Mouse (Mus musculus): ENCODE data around the gene Rab2b.
A peak's percentile ranks its signal among the peaks of the same experiment; 100 is the strongest.
"Not testable (repeated sequence)": the region's sequence is repeated elsewhere in the genome, so short reads cannot be mapped to it uniquely, and the experiment has no call there.

Rab2b gene

DNA sequence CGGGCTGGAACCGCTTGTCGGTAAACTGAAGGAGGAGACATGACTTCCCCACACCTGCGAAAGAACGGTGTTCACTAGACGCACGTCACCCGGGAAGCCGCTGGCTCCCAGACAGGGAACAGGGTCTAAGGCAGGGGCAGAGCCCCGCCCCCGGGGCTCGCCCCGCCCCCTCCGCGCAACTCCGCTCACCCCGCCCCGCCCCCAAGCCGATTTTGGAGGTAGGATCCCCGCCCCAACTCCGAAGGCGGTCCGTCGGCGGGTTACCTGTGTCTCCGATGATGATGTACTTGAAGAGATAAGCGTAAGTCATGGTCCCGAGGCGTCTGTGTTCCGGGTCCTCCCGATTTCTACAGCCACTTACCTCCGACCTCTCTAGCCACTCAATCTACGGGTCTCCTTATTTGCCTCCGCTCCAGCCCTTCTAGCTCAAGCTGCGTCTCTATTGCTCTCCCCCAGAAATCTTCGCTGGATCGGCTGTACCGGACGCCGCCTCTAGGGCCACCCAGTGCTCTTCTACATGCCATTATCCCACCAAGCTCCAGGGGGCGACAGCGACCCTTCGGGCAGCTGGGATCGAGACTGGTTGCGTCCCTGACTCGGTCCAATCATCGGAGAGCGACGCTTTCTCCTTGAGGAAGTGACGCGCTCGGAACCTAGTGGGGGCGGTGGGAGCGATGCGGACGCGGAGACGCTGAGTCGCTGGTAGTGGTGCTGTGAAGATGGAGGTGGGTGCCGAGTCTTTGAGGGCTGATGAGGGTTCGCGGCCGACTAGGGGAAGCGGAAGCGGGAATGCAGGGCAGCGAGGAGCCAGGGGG is at the start of gene Rab2b, which contains the start of gene Tox4:
Gene Rab2b (minus strand): TSS at position 614 of the 815 bp plus-strand sequence.
Gene Tox4 (plus strand): TSS at position 215 of the 815 bp plus-strand sequence.
- DNase-seq (ENCODE audit: low spot score in 2 of 2), result peak; percentile 98

DNA sequence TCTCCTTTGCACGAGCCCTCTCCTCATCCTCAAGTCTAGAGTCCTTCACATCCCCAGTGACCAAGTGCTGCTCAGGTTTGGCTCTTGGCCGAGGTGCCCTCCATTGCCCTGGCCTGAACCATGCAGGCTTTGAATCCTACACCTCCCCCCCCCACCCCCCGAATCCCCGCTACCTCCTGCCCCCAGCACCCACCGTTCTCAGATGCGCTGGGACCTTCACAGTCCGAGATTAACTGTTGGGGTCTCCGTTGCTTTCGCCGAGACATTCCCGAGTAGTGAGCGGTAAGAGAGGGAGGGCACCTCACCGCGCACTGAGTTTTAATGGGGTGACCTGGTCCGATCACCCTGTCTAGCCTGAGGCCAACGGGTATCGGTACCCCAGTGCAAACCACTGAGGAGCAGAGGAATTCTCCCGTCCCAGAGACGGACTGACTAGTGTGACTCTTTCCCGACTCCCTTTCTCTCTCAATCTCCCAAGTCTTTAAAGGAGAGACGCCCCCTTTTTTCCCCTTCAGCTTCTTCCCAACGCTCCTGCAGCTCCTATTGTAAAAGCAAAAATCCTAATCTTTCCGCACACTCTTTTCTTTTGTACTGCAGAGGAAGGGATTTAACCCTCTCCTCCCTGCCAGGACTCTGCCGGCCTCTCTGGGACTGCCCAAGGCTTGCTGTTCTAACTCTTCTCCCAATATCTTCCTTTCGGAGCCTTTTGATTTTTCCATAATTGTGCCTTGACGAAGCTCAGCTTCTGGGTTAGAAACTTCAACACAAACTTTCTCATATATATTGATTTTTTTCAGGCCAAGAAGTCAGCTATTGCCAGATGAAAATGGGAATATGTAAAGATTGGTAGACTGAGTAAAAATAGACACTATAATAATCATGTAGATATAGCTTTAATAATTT is 48.8 kb upstream of the Rab2b start, which contains the start of gene Sall2:
Gene Sall2 (minus strand): TSS at position 853 of the 903 bp plus-strand sequence.
- no peak for DNase-seq (ENCODE audit: low spot score in 2 of 2)

DNA sequence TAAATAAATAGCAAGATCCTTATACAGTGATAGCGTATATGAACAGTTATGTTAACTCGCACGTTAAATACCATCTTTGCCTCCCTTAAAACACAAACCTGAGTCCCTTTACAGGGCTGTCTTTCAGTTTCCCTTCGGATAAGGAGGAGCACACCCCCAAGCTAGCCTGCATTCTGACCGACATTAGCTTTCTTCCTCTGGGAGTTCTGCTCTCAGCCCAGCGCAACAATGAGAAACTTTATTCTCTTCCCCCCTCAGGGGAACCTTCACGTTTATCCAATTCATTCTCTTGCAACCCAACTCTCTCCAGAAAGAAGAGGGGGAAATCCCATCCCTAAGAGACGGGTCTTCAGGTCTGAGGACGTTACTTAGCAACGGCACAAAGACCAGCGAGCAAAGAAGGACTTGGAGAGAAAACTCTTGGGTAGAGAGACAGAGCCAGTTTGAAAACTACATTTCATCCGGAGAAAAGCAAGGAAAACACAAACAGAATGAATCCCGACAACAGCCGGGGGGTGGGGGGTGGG is 48.1 kb upstream of the Rab2b start:
- DNase-seq (ENCODE audit: low spot score in 2 of 2), result no peak

DNA sequence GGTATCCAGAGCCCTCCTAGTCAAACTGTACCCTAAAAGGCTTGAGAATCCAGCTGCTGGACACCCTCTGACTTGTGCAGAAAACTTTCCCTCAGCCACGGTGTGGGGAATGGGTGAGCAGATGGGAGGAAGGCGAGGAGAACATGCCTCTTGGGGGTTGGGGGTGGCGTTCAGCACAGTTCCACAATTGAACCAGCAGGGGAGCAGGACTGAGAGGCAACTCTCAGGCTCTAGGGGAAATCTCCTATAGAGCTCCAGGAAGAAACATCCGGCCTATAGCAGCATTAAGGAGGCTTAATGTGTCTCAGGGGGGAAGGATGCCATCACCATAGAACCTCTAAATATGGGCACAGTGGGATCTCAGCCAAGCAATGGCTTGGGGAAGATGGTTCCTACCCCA is 46.5 kb upstream of the Rab2b start:
- no peak for DNase-seq (ENCODE audit: low spot score in 2 of 2)

DNA sequence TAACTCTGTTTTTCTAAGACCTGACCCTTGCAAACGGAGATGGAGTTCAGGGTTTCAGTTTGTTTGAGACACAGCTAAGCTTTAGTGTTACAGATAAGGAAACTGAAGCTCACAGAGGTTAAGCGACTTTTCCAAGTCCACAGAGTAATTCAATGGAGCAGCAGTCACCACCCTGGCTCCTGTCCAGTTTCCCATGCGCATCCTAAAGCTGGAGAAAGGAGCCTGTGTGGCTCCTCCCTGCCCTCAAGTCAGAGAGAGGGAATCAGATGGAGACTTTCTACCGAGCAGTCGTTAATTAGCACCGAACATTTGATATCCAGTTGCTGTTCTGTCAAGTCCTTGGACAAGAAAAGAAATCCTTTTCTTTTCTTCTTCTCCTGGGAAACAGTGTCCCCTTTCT is 40.0 kb upstream of the Rab2b start:
- no peak for DNase-seq (ENCODE audit: low spot score in 2 of 2)

DNA sequence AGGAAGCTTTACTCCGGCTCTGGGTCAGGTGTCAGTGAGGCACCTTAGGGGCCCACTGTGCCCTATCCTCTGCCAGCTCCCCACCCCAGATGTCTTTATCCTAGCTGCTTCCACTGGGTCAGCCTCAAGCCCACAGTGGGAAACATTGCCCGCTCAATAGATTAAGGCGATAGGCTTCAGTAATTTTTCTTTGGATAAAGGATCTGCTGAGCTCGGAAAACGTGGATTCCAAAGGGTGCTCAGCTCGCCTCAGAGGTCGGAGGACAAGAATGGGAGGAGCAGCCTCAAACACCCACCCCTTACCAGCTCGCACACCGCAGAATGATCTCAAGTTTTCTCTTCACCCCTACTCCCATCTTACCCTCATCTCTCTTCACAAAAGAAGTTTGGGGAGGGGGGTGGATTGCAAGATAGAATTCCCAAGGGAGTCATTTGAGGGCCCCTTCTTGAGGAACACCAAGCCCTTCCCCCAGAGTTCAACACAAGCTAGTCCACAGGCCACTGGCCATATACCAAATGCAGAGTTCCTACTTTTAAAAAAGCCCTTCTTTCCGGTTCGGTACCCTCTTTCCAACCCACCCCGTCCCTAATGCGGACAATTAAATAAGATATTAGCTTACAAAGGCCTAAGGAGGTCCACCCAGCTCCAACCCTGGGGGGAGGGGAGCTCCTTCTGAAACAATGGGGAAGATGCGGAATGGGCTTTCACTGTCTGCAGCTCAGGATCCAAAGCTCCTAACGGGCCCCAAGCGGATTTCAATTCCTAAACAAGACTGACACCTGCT is 37.3 kb upstream of the Rab2b start:
- no peak for DNase-seq (ENCODE audit: low spot score in 2 of 2)

DNA sequence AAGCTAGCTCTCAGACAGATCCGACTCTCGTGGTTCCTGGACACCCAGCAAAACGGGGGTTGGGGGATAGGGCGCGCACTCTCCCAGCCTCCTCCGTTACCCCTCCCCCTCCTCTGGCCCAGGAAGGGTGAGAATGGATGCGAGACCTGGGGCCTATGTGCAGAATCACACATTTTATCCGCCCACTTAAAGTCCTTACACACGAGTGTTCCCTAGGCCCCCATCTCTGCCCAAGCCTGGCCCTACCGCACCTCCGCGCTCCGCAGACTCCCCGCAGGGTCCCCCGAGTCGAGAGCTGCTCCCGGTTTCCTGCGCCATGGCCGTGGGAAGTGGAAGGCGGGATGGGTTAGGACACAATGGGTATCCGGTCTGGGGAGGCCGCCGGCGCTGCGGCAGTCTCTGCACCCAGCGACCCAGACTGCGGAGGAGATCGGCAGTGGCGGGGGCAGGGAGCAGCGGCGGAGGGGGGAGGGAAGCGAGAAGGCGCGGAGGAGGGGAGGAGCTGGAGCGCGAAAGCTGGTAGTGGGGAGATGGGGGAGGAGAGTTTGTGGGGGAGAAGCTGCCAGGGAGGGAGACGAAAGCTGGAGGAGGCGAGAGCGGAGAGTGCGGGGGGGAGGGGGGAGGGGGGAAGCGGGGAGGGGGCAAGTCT is 36.6 kb upstream of the Rab2b start:
- peak; percentile 14 to 55 for DNase-seq (ENCODE audit: low spot score in 2 of 2)

DNA sequence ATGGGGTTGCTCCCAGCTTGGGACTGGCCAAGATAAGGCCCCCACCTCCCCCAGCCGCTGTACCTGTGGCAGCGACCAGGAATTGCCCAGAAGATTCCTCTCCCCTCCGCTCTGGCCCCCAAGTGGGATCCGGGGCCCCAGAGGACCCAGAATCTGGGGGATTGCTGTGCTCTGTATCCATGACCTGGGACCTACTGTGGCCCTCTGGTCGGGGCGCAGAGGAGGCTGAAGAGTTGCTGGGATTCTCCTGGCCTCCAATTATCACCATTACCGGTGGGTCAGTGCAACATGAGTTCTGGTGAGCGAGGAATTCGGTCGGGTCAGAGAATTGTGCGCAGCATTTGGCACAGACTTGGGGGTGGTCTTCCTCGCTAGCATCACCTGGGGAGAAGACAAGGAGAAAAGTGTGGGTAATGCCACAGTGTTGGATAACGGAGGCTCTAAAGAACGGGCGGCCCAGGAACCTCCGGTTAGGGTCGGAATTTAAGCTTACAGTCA is 36.0 kb upstream of the Rab2b start:
- no peak for DNase-seq (ENCODE audit: low spot score in 2 of 2)

DNA sequence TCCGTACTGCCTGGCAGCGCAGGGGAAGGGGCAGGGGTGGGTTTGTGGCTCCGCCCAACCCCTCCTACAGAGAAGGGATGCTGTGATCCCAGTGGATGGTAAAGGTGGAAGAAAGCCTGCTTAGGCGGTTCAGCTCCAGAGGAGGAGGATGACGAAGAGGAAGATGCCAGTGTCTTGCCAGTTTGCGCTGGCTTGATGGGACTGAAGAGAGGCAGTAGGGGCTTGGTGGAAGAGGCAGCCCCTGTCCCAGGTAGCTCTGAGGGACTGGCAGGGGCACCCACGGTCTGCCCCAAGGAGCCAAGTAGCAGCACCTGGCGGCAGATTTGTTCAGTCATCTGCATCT is 35.4 kb upstream of the Rab2b start:
- no peak for DNase-seq (ENCODE audit: low spot score in 2 of 2)

DNA sequence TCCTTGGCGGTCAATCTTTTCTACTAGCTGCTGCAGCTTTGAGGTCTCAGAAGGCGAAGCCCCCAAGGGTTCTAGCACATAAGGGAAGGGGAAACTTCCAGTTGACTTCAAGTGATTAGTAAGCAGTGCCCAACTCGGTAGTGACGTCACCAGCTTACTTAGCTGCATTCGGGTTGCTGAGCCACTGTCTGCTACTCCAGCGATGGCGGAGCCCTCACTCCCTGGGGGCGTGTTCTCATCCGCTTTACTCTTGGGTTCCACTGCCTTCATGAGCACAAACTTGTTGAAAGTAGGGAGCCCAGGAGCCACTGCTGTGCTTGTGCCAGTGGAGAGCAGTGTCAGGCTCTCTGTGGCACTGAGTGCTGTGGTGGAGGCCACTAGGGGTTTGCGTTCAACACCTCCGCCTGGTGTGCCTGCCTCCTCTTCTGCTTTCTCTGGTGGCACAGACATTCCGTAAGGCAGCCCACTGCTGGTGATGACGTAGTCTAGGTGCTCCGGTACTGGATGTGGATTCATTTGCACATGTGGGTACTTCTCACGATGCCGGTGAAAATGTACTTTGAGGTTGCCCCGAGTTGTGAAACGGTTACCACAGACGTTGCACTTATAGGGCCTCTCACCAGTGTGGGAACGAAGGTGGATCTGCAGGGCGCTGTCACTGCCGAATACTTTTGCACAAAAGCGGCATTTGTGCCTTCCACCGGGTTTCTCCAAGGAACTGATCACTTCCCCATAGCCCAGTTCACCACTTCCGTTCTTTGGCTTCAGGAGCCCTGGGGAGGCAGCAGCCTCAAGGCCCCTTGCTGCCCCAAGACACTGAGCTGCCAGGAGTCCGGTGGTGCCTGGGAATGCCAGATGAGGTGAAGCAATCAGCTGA is 34.8 kb upstream of the Rab2b start:
- no peak for DNase-seq (ENCODE audit: low spot score in 2 of 2)

DNA sequence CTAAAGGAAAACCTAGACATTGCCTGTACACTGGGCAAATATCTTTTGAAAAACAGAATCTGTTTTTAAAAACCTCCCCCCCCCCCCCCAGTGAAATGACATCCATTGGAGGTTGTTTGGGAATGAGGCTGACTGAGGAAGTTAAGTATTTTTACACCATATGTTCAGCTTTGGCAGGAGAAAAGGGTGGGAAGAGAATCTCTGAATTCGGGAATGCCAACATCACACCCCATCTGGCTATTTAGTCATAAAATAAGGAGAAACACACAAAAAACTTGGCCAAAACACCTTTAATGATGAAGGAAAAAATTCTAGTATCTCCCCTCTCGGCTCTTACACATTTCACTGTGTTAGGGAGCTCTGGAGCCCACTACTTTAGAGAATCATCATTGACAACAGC is 31.6 kb upstream of the Rab2b start:
- no peak for DNase-seq (ENCODE audit: low spot score in 2 of 2)

DNA sequence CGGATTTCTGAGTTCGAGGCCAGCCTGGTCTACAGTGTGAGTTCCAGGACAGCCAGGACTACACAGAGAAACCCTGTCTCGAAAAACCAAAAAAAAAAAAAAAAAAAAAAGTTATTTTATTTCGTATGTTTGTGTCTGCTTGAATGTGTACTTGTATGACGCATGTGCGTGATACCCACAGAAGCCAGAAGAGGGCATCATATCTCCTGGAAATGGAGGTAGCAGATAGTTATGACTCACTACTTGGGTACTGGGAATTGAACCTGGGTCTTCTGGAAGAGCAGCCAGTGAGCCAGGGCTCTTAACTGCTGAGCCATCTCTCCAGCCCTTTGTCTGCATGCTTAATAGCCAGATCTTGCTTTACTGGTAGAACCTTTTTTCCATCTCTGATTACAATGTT is 31.0 kb upstream of the Rab2b start:
- DNase-seq (ENCODE audit: low spot score in 2 of 2), result not testable (repeated sequence)

DNA sequence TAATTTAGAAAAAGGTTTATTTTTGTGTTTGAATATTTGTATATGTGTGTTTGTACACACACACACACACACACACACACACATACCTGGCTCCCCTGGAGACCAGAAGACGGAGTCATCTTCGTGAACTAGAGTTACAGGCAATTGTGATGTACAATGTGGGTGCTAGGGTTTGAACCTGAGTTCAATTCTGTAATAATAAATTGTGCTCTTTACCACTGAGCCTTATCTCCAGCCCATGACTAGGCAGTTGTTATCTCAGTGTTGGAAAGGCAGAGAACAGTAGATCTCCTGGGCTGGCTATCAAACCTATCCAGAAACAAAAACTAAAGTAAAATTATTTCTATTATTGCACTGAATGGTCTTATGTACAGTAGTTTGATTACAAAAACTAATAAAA is 26.8 kb upstream of the Rab2b start:
- DNase-seq (ENCODE audit: low spot score in 2 of 2), result no peak

DNA sequence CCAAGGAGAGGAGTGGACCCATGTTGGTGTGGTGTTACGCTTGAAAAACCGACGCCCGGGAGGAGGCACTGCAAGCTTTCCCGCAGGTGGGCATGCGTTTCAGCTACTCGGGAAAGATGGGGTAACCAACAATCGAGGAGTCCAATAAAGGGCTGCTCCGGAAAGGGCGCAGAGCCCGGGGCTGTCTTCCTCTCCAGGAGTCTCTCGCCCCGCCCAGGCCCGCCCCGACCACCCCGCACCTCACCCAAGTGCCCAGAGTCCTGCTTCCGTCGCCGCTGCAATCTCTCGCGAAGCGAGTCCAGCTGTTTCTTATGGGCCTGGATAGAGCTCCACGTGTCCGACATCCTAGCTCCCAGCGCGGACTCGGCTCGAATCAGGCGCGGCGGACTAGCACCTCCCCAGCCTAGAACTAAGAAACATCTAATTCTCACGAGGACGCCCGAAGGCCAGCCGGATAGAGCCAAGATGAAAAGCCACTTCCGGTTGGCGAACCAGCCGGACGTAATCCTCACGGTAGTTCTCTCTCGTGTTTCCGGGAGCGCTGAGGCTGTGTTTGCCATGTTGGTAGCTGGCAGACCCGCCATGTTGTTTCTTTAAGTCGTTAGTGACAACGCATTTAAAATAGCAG is 25.4 kb upstream of the Rab2b start, which contains the start of gene Mettl3:
Gene Mettl3 (minus strand): TSS at position 485 of the 628 bp plus-strand sequence.
- DNase-seq (ENCODE audit: low spot score in 2 of 2), result peak; percentile 83 to 93

DNA sequence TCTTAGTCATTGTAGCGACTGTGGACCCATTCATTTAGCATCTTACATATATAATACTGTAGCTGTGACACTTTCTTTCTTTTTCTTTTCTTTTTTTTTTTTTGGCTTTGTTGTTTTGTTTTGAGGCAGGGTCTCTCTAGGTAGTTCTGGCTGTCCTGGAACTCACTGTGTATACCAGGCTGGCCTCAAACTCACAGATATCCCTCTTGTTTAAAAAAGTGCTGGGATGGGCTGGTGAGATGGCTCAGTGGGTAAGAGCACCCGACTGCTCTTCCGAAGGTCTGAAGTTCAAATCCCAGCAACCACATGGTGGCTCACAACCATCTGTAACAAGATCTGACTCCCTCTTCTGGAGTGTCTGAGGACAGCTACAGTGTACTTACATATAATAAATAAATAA is 24.2 kb upstream of the Rab2b start:
- DNase-seq (ENCODE audit: low spot score in 2 of 2), result not testable (repeated sequence)

DNA sequence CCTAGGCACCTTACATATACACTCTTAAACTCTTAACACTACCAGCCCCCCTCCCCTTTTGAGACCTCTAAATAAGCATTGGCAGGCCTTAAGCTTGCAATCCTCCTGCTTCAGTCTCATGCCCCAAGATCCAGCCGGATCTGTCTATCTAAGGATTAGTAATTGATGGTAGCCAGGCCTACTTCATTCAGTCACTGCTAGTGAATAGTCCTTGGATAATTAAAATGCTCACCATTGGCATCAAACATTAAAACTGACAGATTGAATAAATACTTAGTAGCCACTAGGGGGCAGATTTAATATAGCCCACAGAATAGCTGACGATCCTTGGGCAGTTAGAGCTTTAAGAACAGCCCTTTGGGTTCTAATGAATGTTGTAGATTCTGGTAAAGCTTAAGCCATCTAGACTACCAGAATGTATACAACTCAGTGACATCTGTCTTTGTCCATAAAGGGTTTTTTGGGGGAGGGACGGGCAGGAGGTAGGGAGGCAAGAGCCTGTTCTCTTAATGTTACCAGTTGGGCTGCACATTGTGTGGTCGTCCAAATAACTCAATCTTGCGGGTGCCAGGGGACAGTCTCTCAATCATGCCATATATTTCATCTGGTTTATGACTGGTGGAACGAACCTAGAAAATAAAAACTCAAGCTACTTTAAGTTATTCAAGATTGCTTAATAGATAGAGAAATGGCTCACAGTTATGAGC is 16.4 kb upstream of the Rab2b start:
- DNase-seq (ENCODE audit: low spot score in 2 of 2), result no peak

DNA sequence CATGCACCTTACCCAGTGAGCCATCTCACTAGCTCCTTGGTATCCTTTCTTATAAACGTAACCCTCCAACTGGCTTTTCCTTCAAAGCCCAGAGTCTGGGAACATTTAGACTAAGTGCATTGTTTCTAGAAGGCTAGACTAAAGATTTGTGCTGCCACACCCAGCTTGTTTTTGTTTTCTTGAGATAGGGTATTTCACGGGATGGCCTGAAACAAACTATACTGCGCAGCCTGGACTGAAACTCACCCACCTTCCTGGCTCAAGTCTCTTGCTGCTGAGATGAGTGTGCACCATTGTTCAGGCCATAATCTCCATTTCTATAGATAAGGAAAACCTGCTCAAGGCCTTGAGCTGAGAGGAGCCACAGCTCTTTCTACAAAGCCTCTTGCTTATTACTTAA is 4.8 kb upstream of the Rab2b start:
- DNase-seq (ENCODE audit: low spot score in 2 of 2), result no peak

DNA sequence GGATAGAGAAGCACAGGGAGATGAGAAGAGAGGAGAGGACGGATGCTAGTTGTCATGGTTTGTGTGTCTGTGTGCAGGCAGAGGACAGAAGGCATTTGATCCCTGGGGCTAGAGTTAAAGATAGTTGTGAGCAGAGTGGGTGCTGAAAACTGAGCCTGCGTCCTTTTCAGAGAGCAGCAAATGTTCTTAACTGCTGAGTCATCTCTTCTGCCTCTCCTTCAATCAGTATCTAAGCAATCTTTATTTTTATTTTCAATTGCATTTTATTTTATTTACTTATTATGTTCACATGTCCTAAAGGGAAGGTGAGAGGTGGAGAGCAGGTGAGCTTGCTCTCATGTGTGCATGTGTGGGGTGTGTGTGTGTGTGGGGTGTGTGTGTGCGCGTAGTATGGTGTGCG is 4.3 kb upstream of the Rab2b start:
- DNase-seq (ENCODE audit: low spot score in 2 of 2), result no peak

DNA sequence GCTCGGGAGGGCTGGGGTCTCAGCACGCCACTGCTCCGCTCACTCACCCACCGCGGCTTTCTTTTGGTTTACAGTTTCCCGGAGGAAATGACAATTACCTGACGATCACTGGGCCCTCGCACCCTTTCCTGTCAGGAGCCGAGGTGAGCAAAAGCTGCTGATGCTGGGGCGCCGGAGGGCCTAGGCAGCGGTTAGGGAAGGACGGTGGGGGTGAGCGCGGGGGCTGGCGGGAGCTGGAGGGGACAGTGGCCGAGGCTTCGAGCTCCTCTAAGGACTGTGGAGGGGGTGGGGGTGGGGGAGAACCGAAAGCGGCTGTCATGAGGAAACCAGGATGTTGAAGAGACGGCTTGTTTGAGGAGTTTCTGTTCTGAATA is 389 bp upstream of the Rab2b start:
- DNase-seq (ENCODE audit: low spot score in 2 of 2), result no peak

Measured in spleen, postnatal 10 days (tissue).